Mouse (Mus musculus) bone marrow, adult 2 months (tissue): ENCODE measurements around the gene Olfr640.

Experiments used
- CTCF ChIP-seq: fragments of 200-500 bp; IDR thresholded peaks from 2 replicates; pipeline ENCODE4 v1.5.1; 2011; ENCODE audit warnings: low read length, control low read depth; ENCODE audit not compliant: control insufficient read depth, insufficient read depth
- POLR2A ChIP-seq: fragments of 200-500 bp; IDR thresholded peaks from 2 replicates; pipeline ENCODE4 v1.6.1; 2011; ENCODE audit warnings: low read depth, mild to moderate bottlenecking, control low read depth, low read length, borderline replicate concordance; ENCODE audit not compliant: control insufficient read depth

DNA sequence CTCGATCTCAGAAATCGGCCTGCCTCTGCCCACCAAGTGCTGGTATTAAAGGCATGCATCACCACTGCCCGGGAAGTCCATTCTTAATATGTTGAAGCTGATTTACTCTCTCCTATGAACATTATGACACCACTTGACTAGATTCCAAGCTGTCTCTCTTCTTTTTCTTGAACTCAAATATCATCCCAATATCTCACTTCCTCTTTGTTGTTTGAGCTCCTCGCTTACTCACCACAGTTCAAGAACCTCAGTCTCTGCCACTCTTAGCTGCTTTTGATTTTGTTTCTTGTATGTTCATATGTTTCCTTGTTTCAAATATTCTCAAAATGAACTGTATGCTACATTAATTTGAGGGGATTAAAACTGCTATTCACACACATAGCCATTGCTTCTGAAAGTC, 25.4 kb upstream of the Olfr640 start:
- TF ChIP-seq POLR2A (no peak), CTCF (no peak)
